Mouse (Mus musculus) limb, embryonic 11.5 days (tissue): ENCODE results near the gene Gm45785. TPM values are rescaled to one million over a fixed set of nuclear protein-coding genes. Genes with fewer than 3 reads are reported as not detected.

Experiments used
- polyA plus RNA-seq: library from polyadenylated mRNA; unstranded; fragments of >200 nt; fragmentation: Nextera tagmentation; extraction: Ambion mirVana; gene quantifications from 2 replicates; pipeline ENCODE4 v1.2.1, GENCODE M21; 2014

The Gm45785 gene
- polyA plus RNA-seq, 1 experiment from 2014 or later = not detected

Other genes starting within 250 kb of the Gm45785 start
- gene Olfr61, start 227.4 kb downstream of the Gm45785 start, polyA plus RNA-seq = not detected in 2 replicates
- not detected in 2 replicates for gene Olfr53, start 209.9 kb downstream of the Gm45785 start, polyA plus RNA-seq
- gene Olfr539, start 196.4 kb downstream of the Gm45785 start, polyA plus RNA-seq = not detected in 2 replicates
- gene Olfr45, start 174.4 kb downstream of the Gm45785 start, polyA plus RNA-seq = 0.09 TPM in 1 of 2 replicates, not detected in the other
- not detected in 2 replicates for gene Olfr541, start 159.1 kb downstream of the Gm45785 start, polyA plus RNA-seq
- not detected in 2 replicates for gene Cyp2e1, start 92.6 kb downstream of the Gm45785 start, polyA plus RNA-seq
- gene Syce1, start 68.5 kb downstream of the Gm45785 start, polyA plus RNA-seq = 0.85 and 1.0 TPM in 2 replicates
- 2.0 and 3.1 TPM in 2 replicates for gene Zfp941, start 34.2 kb downstream of the Gm45785 start, polyA plus RNA-seq
- 0.68 and 0.78 TPM in 2 replicates for gene Urah, start 21.3 kb downstream of the Gm45785 start, polyA plus RNA-seq
- gene Scgb1c1, start 10.8 kb downstream of the Gm45785 start, polyA plus RNA-seq = not detected in 2 replicates
- gene Odf3, start 8.5 kb downstream of the Gm45785 start, polyA plus RNA-seq = not detected in 2 replicates
- 57.2 and 61.4 TPM in 2 replicates for gene Ric8a, start 626 bp upstream of the Gm45785 start, polyA plus RNA-seq
- 27.9 and 33.6 TPM in 2 replicates for gene Bet1l, start 1.2 kb upstream of the Gm45785 start, polyA plus RNA-seq
- gene Psmd13, start 25.6 kb upstream of the Gm45785 start, polyA plus RNA-seq = 185 and 243 TPM in 2 replicates
- 21.6 and 23.2 TPM in 2 replicates for gene Sirt3, start 26.0 kb upstream of the Gm45785 start, polyA plus RNA-seq
- 0.88 and 1.0 TPM in 2 replicates for gene Cox8b, start 44.1 kb upstream of the Gm45785 start, polyA plus RNA-seq
- gene Nlrp6, start 64.6 kb upstream of the Gm45785 start, polyA plus RNA-seq = 0.26 TPM in 1 of 2 replicates, not detected in the other
- 13.6 and 16.1 TPM in 2 replicates for gene Pgghg, start 85.1 kb upstream of the Gm45785 start, polyA plus RNA-seq
- gene Ifitm5, start 94.0 kb upstream of the Gm45785 start, polyA plus RNA-seq = 1.7 and 1.9 TPM in 2 replicates
- gene Gm45717, start 99.6 kb upstream of the Gm45785 start, polyA plus RNA-seq = not detected in 2 replicates
- 853 and 900 TPM in 2 replicates for gene Ifitm2, start 99.7 kb upstream of the Gm45785 start, polyA plus RNA-seq
- 63.9 and 68.3 TPM in 2 replicates for gene Ifitm1, start 110.9 kb upstream of the Gm45785 start, polyA plus RNA-seq
- 45.3 and 50.4 TPM in 2 replicates for gene Ifitm3, start 154.4 kb upstream of the Gm45785 start, polyA plus RNA-seq
- not detected in 2 replicates for gene Ifitm6, start 161.6 kb upstream of the Gm45785 start, polyA plus RNA-seq
- not detected in 2 replicates for gene Gm17387, start 172.8 kb upstream of the Gm45785 start, polyA plus RNA-seq
- gene B4galnt4, start 204.8 kb upstream of the Gm45785 start, polyA plus RNA-seq = 19.1 and 20.0 TPM in 2 replicates
- gene Pkp3, start 221.9 kb upstream of the Gm45785 start, polyA plus RNA-seq = 3.3 and 3.9 TPM in 2 replicates
- gene Sigirr, start 244.2 kb upstream of the Gm45785 start, polyA plus RNA-seq = 1.9 and 2.8 TPM in 2 replicates